ENCODE assay signal across 8 mouse cellular contexts in the genomic region with DNA sequence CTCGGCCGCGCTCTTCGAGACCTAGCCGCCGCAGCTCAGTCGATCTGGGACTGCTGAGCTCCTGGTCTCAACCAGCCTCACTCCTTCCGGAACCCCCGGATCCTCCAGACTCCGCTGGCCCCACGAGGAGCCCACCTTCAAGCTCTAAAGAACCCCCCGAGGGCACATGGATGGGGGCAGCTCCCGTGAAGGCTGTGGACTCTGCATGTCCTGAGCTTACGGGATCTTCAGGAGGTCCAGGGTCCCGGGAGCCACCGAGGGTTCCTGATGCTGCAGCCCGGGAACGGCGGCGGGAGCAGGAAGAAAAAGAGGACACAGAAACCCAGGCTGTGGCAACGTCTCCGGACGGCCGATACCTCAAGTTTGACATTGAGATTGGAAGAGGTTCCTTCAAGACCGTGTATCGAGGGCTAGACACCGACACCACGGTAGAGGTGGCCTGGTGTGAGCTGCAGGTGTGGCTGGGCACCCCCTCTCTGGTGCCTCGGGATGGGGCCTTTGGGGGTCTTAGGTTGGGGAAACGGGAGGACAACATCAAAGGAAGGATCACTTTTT. TPM values are rescaled to one million over a fixed set of nuclear protein-coding genes. Genes with fewer than 3 reads are reported as not detected.
DNase-seq lines count a peak whose midpoint lies in the region; ATAC-seq and TF ChIP-seq lines count a peak whose summit lies in the region.

No protein-coding gene starts in this region.

- peak overlapping the region; percentile 53 for H3K9ac ChIP-seq in hindbrain, embryonic 11.5 days (ENCODE audit: low read depth, low read length)

- TF ChIP-seq CTCF in gastrocnemius, adult 2 months (IDR thresholded peaks at IDR 0.05) = no peak
- no peak for TF ChIP-seq CTCF in bone marrow, adult 2 months (IDR thresholded peaks at IDR 0.05; ENCODE audit: control insufficient read depth, insufficient read depth, low read length)

- ATAC-seq in hindbrain, embryonic 11.5 days (ENCODE audit: low FRiP score) = no peak
- peak; percentile 11; the same call in 1 of the 2 replicates for ATAC-seq in megakaryocyte, adult 5-6 weeks (ENCODE audit: poor library complexity, severe bottlenecking)
- no peak for ATAC-seq in inflammation-experienced regulatory T-cells, adult 6 months

- H3K27me3 ChIP-seq in hindbrain, embryonic 11.5 days (ENCODE audit: control insufficient read depth, insufficient read depth, low read length) = peaks cover 39% of the 10 kb centered on the region

- DNase-seq in gastrocnemius, adult 2 months = no peak
- DNase-seq in gastrocnemius, postnatal 14 days = no peak
- DNase-seq in hindbrain, embryonic 11.5 days (ENCODE audit: low spot score) = peak; percentile 44
- DNase-seq in urinary bladder, adult 2 months (ENCODE audit: low spot score) = no peak
- no peak for DNase-seq in layer of hippocampus, adult 9-10 months (ENCODE audit: low spot score)

- peak overlapping the region; percentile 76 for H3K4me3 ChIP-seq in gastrocnemius, adult 2 months
- H3K4me3 ChIP-seq in bone marrow, adult 2 months (replicated peaks; ENCODE audit: control insufficient read depth, low read depth, low read length) = peak overlapping the region; percentile 36
- H3K4me3 ChIP-seq in hindbrain, embryonic 11.5 days (ENCODE audit: low read depth, low read length) = peak overlapping the region; percentile 37

- H3K4me2 ChIP-seq in hindbrain, embryonic 11.5 days (replicated peaks; ENCODE audit: low read depth, low read length) = peak overlapping the region; percentile 77

- intact Hi-C loops in gastrocnemius, adult 2 months (cut with DNase I) = no loop called here
- intact Hi-C loops in gastrocnemius, postnatal 14 days (cut with DNase I; ENCODE audit: low total_unique reads) = no loop called here

- H3K27ac ChIP-seq in gastrocnemius, adult 2 months = peak overlapping the region; percentile 56
- H3K27ac ChIP-seq in bone marrow, adult 2 months (ENCODE audit: control insufficient read depth, insufficient read depth, low read depth, low read length, poor library complexity) = 0 out of 2 replicates have a peak overlapping the region, but pooled peaks have one; percentile 36
- no peak overlapping the region for H3K27ac ChIP-seq in hindbrain, embryonic 11.5 days (ENCODE audit: low read depth, low read length)

- H3K9me3 ChIP-seq in hindbrain, embryonic 11.5 days (ENCODE audit: control insufficient read depth, low read length) = no peaks in the 10 kb centered on the region

- no peak for TF ChIP-seq POLR2A in bone marrow, adult 2 months (IDR thresholded peaks at IDR 0.05; ENCODE audit: borderline replicate concordance, control insufficient read depth, low read depth, low read length)

- 1% methylated on average over 30 of the region's 30 CpGs for WGBS in bone marrow, adult 2 months
- WGBS in hindbrain, embryonic 11.5 days = under 1% methylated on average over 30 of the region's 30 CpGs

- no peaks in the 10 kb centered on the region for H3K36me3 ChIP-seq in hindbrain, embryonic 11.5 days (ENCODE audit: control insufficient read depth, insufficient read depth, low read length)

- no peaks in the 10 kb centered on the region for H3K4me1 ChIP-seq in bone marrow, adult 2 months (ENCODE audit: control insufficient read depth, insufficient read depth, low read length)
- peaks cover 18% of the 10 kb centered on the region for H3K4me1 ChIP-seq in hindbrain, embryonic 11.5 days (replicated peaks; ENCODE audit: control insufficient read depth, insufficient read depth, low read length)

RNA-seq across cellular contexts. Expression of a gene that starts 0.5 kb away (rescaled TPM):
- under 1 TPM; 0.08 to 0.22 TPM for total RNA-seq in gastrocnemius, adult 2 months (2021)
- total RNA-seq in gastrocnemius, postnatal 14 days (2021) = 1 to 10 TPM in 1 of 2 experiments, under 1 TPM in 1; 0.89 to 1.0 TPM
- 5.5 and 19.8 TPM in 2 replicates for polyA plus RNA-seq in bone marrow, adult 2 months (2011; ENCODE audit: insufficient read depth, insufficient read length, low replicate concordance, missing spikeins)
- polyA plus RNA-seq in hindbrain, embryonic 11.5 days (2014; fragmentation: Nextera tagmentation; extraction: Ambion mirVana) = 5.2 and 6.0 TPM in 2 replicates
- 0.27 TPM in 1 of 2 replicates, not detected in the other for total RNA-seq in megakaryocyte, adult 5-6 weeks (2015)
- 0.15 TPM in 1 of 2 replicates, not detected in the other for total RNA-seq in megakaryocyte, adult 5-6 weeks (2017)
- polyA plus RNA-seq in urinary bladder, adult 2 months (2012; rRNA removed) = 7.4 and 10.6 TPM in 2 replicates
- 1 to 10 TPM in 1 of 3 experiments, under 1 TPM in 1, not detected in 1; 0.75 to 2.9 TPM for polyA plus RNA-seq in inflammation-experienced regulatory T-cells, adult 6 months (2017; shearing (Covaris generic))

RNA-seq across cellular contexts. Expression of a gene that starts 7.4 kb away (rescaled TPM):
- total RNA-seq in gastrocnemius, adult 2 months (2021) = 10 to 100 TPM; 40.2 to 53.4 TPM
- total RNA-seq in gastrocnemius, postnatal 14 days (2021) = 10 to 100 TPM; 38.1 to 39.0 TPM
- 71.9 and 86.6 TPM in 2 replicates for polyA plus RNA-seq in bone marrow, adult 2 months (2011; ENCODE audit: insufficient read depth, insufficient read length, low replicate concordance, missing spikeins)
- 117 and 119 TPM in 2 replicates for polyA plus RNA-seq in hindbrain, embryonic 11.5 days (2014; fragmentation: Nextera tagmentation; extraction: Ambion mirVana)
- total RNA-seq in megakaryocyte, adult 5-6 weeks (2015) = 169 and 184 TPM in 2 replicates
- total RNA-seq in megakaryocyte, adult 5-6 weeks (2017) = 54.6 and 55.7 TPM in 2 replicates
- 73.3 and 91.1 TPM in 2 replicates for polyA plus RNA-seq in urinary bladder, adult 2 months (2012; rRNA removed)
- polyA plus RNA-seq in inflammation-experienced regulatory T-cells, adult 6 months (2017; shearing (Covaris generic)) = 100 to 1,000 TPM; 134 to 144 (median 138) TPM

RNA-seq across cellular contexts. Expression of a gene that starts 15.1 kb away (rescaled TPM):
- 10 to 100 TPM; 34.8 to 37.0 TPM for total RNA-seq in gastrocnemius, adult 2 months (2021)
- total RNA-seq in gastrocnemius, postnatal 14 days (2021) = 10 to 100 TPM; 69.8 to 97.1 TPM
- 4.6 and 4.8 TPM in 2 replicates for polyA plus RNA-seq in bone marrow, adult 2 months (2011; ENCODE audit: insufficient read depth, insufficient read length, low replicate concordance, missing spikeins)
- 63.0 and 71.9 TPM in 2 replicates for polyA plus RNA-seq in hindbrain, embryonic 11.5 days (2014; fragmentation: Nextera tagmentation; extraction: Ambion mirVana)
- total RNA-seq in megakaryocyte, adult 5-6 weeks (2015) = not detected in 2 replicates
- not detected in 2 replicates for total RNA-seq in megakaryocyte, adult 5-6 weeks (2017)
- 79.5 and 82.0 TPM in 2 replicates for polyA plus RNA-seq in urinary bladder, adult 2 months (2012; rRNA removed)
- polyA plus RNA-seq in inflammation-experienced regulatory T-cells, adult 6 months (2017; shearing (Covaris generic)) = not detected

RNA-seq across cellular contexts. Expression of a gene that starts 17.9 kb away (rescaled TPM):
- total RNA-seq in gastrocnemius, adult 2 months (2021) = under 1 TPM; 0.20 to 0.36 TPM
- total RNA-seq in gastrocnemius, postnatal 14 days (2021) = under 1 TPM; 0.13 to 0.21 TPM
- polyA plus RNA-seq in bone marrow, adult 2 months (2011; ENCODE audit: insufficient read depth, insufficient read length, low replicate concordance, missing spikeins) = 1.3 and 2.2 TPM in 2 replicates
- 1.3 and 1.7 TPM in 2 replicates for polyA plus RNA-seq in hindbrain, embryonic 11.5 days (2014; fragmentation: Nextera tagmentation; extraction: Ambion mirVana)
- total RNA-seq in megakaryocyte, adult 5-6 weeks (2015) = 1.2 and 1.6 TPM in 2 replicates
- total RNA-seq in megakaryocyte, adult 5-6 weeks (2017) = 1.7 TPM in 2 replicates
- polyA plus RNA-seq in urinary bladder, adult 2 months (2012; rRNA removed) = 1.4 and 1.5 TPM in 2 replicates
- 1 to 10 TPM in 1 of 3 experiments, under 1 TPM in 2; 0.63 to 1.2 (median 0.71) TPM for polyA plus RNA-seq in inflammation-experienced regulatory T-cells, adult 6 months (2017; shearing (Covaris generic))

RNA-seq across cellular contexts. Expression of a gene that starts 18.0 kb away (rescaled TPM):
- total RNA-seq in gastrocnemius, adult 2 months (2021) = 10 to 100 TPM; 63.0 to 87.7 TPM
- 10 to 100 TPM; 70.0 to 73.4 TPM for total RNA-seq in gastrocnemius, postnatal 14 days (2021)
- polyA plus RNA-seq in bone marrow, adult 2 months (2011; ENCODE audit: insufficient read depth, insufficient read length, low replicate concordance, missing spikeins) = 34.2 and 61.9 TPM in 2 replicates
- polyA plus RNA-seq in hindbrain, embryonic 11.5 days (2014; fragmentation: Nextera tagmentation; extraction: Ambion mirVana) = 213 and 217 TPM in 2 replicates
- total RNA-seq in megakaryocyte, adult 5-6 weeks (2015) = 69.8 and 71.2 TPM in 2 replicates
- 23.2 and 33.6 TPM in 2 replicates for total RNA-seq in megakaryocyte, adult 5-6 weeks (2017)
- polyA plus RNA-seq in urinary bladder, adult 2 months (2012; rRNA removed) = 155 and 156 TPM in 2 replicates
- 100 to 1,000 TPM; 129 to 132 (median 131) TPM for polyA plus RNA-seq in inflammation-experienced regulatory T-cells, adult 6 months (2017; shearing (Covaris generic))

Comparison
In these comparisons a context has a peak if more than half of its experiments do, and no peak if none do; other contexts are left out.
1. RNA of a gene that starts 15.1 kb away (polyA plus RNA-seq): 79.5 to 82.0 TPM in urinary bladder, adult 2 months and 63.0 to 71.9 TPM in hindbrain, embryonic 11.5 days; 4.6 to 4.8 TPM in bone marrow, adult 2 months and not detected in inflammation-experienced regulatory T-cells, adult 6 months; every median in the first group is over 10 times any median in the second.
2. Peak in every context shown above with its lines, with median percentiles within 50 percentile points of each other: H3K4me3 ChIP-seq.